Mouse (Mus musculus) yolk sac, embryonic 10.5 days (tissue): Measurements from ENCODE around the gene Gm28539.
"Not testable (repeated sequence)": the region's sequence is repeated elsewhere in the genome, so short reads cannot be mapped to it uniquely, and the experiment has no call there.

ENCODE experiments used
- DNase-seq: peaks from one replicate; pipeline ENCODE4 v3.0.0-alpha.2; 2017; ENCODE audit warnings: low spot score

Gm28539 gene

DNA sequence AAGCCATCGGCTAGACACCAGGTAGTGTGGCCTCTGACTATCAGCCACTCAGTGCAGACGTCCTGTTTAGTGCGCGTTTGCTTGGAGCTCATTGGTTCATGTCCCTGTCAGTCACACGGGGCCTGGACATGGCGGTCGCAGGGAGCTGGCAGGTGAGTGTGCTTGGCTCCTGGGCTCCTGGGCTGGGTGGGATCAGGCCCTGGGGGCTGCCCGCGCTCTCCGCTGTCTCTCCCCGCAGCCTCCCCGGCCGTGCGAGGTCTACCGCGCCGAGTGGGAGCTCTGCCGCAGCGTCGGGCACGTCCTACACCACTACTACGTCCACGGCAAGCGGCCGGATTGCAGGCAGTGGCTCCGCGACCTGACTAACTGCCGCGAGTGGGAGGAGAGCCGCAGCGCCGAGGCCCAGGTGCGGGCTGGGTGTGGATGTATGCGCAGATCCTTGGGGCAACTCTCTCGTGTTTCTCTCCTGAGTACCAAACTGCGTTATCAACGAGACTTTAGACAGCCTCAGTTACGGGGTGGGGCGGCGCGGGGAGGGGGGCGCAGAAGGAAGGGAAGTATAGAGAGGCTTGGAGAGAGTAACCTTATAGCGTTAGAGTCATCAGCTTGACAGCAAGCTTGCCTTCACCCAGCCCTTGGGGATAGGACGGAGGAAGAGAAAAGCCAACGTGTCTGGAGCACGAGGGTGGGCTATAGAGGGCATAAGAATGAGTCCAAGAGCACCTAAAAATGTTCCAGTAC is at the start of gene Gm28539, which contains the start of gene 2510002D24Rik:
TSS of gene Gm28539 (plus strand) at position 117 of the 741 bp plus-strand sequence.
TSS of gene 2510002D24Rik (plus strand) at position 111 of the 741 bp plus-strand sequence.
- DNase-seq: peak; percentile 94

DNA sequence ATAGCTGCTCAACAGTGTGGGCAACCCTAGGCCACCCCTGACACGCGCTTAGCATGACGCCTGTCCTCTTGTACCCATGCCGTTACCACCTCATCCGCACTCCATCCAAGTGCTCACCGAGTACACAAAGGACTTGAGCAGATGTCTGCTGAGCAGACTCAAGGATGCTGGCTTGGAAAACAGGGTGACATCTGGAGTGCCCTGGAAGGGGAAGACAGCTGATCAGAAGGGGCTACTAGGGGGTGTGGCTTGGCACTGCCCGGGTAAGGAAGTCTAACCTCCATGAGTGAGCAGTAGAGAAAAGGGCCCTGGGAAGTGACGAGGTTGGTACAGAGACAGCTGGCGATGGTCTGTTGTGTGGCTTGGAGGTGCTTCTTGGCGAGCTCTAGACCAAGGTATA is 49.7 kb upstream of the Gm28539 start:
- no peak for DNase-seq

DNA sequence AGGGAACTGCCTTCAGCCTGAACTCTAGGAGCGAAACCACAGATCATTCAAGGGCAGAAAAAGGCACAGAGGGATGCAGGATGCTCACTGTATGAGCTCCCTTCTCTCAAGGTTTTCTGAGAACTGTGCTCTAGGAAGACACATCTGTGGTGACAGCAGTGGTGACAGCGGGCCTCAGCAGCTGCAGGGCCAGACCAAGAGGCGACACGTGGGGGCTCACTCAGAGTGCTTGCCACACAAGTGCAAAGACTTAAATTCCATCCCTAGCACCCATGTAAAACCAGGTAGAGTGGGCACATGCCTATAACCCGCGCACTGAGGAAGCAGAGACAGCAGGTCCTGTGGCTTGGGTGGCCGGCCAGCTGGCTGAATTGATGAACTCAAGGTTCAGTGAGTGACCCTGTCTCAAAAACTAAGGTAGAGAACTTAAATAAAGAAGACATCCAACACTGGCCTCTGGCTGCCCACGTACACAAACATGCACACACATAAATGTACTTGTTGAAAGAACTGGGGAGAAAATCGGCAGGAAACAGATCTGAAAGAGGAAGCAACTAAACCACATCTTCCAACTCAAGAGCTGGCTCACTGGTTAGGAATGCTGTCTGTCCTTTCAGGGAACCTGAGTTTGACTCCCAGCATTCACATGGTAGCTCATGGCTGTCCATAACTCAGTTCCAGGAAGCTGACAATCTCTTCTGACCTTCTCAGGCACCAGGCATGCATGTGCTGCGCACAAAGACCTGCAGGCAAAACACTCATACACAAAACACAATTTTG is 47.6 kb upstream of the Gm28539 start:
- no peak for DNase-seq

DNA sequence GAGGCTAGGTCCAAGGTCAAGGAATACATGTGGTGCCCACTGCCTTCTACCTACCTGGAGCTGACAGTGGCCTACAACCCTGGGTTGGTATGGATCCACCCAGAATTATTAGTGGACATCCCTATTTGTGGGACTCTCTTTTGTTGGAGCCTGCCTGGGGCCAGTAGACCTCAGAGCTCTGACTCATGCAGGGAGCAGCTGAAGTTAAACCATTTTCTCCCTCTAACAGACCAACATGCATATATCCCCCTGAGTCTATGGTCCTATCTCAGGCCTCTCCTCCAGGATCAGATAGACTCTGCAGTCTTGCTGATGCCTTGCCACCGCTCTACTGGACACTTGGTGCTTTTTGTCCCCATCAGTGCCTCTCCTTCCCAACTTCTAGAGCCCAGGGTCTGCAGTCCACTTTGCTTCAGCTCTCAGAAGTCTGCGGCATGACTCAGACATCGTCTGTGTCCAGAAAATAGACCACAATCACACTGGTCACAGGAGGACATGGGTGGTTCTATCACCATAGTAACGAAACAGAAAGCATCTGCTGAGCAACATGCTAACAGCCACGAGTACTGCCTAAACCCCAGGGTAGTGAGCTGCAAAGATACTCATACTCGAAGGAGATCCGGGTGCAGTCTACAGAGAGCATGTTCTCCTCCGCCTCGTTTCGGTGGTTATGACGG is 41.0 kb upstream of the Gm28539 start:
- no peak for DNase-seq

DNA sequence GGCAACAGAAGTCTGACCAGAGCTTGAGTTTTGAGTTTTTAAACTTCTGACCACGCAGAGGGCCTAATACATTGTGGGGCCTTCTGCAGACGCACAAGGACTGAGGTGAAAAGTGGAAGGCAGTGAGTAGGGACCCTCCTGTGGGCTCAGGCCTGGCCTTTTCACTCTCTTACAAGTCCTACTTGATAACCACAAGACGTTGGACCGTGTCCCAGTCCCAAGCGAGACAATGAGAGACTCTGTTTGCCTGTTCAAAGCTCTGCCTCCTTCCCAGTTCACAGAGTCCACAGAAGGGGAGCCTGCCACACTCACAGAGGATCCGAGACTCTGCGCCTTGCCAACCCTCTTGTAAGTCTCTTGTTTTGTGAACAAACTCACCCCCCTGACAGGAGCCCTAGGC is 39.7 kb upstream of the Gm28539 start:
- DNase-seq: no peak

DNA sequence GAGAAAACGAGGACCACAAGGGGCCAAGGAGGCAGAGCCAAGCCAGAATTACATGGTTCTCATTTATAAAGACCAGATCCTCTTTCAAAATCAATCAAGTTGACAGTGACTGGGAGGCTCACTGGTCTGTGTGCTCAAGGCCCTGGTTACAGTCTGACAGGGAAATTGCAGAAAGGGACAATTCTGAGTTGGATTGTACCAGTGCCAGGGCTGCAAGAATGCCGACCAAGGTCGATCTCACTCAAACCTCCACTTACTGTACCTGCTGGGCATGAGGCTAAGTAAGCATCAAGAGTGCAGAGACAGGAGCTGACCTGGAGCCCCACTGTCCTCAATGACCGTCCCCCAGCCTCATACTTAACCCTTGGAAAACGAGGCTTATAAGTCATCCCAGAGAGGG is 38.2 kb upstream of the Gm28539 start:
- DNase-seq: no peak

DNA sequence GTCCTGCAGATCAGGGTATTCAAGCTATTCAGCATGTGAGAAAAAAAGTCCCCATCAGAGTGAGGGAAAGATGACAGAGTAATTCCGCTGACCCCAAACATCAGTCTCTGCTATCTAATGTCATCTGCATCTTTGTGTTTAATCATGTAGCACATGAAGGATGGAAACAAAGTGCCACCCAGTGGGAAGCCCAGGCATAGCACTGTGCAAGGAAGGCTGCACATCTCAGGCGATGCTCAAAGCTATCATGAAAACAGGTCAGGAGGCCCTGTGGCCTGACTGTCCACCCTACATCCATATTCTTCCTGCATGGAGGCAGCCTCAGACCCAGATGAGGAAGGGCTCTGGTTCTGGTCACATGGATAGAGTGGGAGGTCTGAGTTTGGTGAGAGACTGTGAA is 37.5 kb upstream of the Gm28539 start:
- DNase-seq: no peak

DNA sequence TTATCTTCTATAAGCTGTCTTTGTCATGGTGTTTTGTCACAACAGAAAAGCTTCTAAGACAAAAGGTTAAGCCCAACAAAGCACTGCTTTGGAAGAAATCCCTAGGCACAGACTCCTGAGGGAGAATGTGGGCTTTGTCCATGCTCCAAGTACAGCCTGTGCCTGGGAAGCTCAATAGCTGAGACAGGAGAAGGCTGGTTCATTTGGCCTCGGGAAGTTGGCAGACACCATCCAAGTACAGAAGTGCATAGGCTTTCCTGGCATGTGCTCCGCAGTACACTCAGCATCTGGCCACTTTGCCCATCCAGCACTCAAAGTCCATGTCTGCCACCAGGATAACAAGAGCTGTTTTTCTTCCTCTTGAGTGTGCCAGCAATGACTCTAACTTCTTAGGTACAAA is 30.6 kb upstream of the Gm28539 start:
- no peak for DNase-seq

DNA sequence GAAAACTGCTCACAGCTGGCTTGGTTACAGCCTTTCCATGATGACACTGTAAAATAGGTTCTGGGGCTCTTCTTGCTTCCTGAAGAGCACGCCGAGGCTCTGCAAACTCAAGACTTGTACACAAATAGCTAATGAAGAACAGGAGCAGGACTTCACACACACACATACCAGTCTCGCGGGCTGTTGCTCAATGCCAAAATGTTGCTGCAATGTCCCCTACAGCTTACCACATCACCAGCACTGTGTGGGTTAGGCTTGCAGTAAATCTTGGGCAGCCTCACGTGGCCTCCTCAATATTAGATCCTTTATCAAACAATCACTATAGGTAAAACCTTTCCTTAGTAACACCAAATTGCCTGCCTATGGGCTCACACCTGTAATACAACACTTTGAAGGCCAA is 27.4 kb upstream of the Gm28539 start:
- no peak for DNase-seq

DNA sequence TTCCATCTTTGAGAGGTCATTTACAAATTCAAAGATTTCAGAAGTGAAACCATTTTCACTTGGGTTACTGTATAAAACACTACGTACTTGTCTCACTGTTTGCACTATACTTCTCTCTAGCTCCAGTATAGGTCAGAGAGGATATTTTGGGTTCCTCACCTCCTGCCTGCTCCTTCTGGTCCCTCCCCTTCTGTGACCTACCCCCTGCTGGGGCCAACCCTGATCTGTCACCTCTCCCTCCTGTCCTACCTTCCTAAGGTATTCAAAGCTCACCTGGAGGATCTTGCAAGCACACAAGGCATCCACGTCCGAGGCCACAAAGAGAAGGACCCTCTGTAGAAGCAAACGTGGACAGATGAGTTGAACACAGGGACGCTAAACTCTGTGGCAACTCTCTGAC is 25.4 kb upstream of the Gm28539 start:
- DNase-seq: peak; percentile 9

DNA sequence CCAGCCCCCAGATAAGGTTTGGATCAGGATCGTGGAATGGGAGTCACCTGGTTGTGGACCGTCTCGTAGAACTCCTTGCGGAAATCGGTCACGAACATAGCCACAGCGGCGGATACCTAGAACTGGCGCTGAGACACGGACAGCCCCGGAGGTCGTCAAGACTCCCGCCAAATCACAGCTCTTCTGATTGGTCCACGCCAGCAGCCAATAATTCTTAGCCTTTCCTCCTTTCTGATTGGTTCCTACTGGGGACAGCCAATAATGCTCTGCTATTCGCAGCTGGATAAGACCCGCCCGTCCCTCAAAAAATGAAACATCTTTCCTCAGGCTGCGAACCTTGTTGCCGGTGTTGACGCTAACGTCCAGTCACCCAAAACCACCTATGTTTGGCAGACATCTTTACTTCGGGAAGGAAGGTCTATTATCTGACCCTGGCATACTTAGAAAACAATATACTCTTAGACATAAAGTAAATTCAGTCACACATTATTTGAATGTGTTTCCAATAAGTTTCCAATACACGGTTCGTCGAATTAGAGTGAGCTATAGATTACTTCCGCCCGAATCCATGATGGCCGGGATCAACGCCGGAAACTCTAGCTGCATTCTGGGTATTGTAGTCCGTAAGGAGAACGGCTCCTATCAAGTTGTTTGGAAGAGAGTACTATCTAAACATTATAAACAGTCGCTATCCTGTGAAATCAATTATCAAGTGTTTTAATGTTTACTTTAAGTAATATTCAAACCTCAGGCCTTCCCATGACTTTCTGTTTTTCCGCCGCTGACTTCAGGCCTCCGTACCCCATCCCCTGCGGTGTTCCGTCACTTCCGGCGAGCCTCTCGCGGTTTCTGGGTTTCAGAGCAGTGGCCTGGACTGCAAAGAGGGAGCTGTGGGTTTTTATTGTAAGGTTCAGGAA is 24.7 kb upstream of the Gm28539 start, which contains the start of the genes Ufd1 and Cdc45:
TSS of gene Ufd1 (plus strand) at position 312 of the 917 bp plus-strand sequence.
TSS of gene Cdc45 (minus strand) at position 520 of the 917 bp plus-strand sequence.
- DNase-seq: peak; percentile 95

DNA sequence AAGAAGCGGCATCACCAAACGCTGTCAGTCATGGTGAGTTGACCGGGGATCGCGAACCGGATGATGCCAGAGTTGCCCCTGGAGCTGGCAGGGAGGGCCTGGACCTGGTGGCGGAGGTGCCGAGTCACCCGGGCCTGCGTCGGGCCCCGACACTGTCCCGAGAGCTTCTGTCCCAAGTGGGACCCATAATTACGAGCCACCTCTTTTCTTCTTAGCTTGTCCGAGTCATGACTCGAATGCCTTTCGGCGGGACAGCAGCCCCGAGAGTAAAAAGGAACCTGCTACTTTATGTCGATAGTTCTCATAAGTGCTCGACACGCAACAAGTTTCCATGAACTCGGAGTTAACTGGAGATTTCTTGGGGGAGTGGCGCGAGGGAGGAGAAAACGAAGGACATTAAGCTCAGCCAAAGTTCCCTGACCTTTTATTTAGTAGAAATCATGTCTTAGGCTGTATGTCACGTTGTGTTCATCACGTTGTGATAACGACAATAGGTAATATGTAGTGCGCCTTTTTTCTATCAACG is 23.9 kb upstream of the Gm28539 start:
- no peak for DNase-seq

DNA sequence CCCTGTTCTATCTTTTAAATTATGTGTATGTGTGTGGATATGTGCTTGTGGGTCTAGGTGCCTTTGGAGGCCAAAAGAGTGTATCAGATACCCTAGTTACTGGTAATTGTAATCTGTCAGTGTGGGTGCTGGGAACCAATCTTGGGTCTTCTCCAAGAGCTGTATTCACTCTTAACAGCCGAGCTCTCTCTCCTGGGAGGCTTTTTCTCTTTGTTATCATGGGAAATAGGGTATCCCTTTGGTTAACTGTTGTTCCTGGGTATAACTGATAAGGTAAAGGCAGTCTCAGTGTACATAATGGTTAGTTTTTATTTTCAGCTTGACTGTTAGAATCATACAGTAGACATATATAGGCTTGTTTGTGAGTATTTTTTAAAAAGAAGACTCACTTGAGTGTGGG is 14.0 kb upstream of the Gm28539 start:
- DNase-seq: no peak

DNA sequence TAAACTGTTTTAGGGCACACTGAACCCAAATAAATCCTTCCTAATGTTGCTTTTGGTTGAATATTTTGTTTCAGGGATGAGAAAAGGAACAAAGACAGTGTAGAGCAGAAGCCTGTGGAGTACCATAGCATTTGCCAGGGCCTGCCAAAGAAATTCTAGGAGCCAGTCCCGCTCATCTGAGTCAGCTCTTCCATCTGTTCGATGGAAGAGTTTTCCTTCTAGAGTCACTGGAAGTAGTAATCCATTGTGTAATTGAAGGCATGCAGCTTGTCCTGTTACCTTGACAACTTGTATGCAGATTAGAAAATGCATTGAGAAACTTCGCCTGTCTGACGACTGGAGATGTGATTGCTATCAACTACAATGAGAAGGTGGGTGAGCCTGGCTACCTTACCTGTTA is 13.5 kb upstream of the Gm28539 start:
- no peak for DNase-seq

DNA sequence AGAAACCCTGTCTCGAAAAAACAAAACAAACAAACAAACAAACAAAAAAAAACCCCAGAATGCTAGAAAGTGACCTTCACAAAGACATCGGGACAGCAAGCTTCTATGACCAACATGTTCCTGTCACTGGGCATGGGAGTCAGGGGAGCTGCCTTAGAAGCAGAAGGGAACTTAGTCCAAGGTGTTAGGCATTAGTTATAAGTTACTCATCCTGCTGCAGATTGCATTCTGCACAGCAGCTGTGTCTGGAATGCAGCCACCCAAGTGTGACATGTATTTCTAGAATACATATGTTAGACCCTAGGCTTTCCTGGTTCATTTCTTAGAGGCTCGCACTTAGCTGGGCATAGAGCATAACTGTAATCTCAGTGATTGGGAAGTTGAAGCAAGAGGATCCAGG is 7.8 kb upstream of the Gm28539 start:
- DNase-seq: no peak

DNA sequence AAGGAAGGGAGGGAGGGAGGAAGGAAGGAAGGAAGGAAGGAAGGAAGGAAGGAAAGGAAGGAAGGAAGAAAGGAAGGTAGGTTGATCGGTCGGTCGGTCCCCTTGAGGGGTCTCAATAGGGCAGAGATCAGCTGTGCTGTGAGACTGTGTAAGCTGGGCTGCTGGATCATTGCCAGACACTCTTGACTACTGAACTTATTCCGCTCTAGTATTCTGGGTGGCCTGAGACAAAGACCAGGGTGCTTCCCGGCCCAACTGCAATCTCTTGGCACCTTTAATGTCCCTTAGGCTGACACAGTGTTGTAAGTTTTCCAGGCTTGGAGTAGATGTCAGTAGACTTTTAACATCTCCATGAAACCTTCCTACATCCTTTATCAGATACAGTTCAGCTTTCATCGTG is 7.3 kb upstream of the Gm28539 start:
- DNase-seq: no peak

DNA sequence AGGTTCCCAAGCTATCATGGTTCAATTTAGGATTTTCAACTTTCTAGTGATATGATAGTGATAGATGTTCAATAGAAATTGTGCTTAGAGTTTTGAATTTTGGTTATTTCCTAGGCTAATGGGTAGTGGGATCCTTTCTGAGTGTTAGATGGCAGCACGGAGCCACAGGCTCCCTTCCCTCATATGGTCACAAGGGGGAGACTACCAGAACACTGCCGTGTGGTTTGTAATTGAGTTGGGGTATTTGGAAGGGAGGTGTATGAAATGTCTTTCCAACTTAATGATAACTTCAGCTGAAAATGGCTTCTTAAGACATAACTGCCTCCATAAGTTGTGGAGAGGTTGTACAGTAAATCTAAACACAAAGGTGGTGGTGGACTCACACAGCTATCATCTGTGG is 2.9 kb upstream of the Gm28539 start:
- DNase-seq: no peak

DNA sequence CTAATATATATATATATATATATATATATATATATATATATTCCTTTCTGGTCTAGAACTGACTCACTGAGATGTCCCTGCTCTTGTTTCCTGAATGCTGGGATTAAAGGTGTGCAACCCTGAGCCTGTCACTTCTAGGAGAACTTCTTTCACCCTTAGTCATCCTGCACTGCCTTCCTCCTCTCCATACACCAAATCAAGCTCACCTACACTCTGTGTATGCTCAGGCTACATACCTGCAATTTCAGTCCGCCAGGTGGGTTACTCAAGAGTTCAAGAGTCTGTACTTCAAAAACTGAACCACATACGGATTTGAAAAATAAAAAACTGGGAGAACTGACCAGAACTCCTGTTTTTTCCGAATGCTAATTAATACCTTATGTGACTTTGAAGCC is 314 bp upstream of the Gm28539 start:
- no peak for DNase-seq

DNA sequence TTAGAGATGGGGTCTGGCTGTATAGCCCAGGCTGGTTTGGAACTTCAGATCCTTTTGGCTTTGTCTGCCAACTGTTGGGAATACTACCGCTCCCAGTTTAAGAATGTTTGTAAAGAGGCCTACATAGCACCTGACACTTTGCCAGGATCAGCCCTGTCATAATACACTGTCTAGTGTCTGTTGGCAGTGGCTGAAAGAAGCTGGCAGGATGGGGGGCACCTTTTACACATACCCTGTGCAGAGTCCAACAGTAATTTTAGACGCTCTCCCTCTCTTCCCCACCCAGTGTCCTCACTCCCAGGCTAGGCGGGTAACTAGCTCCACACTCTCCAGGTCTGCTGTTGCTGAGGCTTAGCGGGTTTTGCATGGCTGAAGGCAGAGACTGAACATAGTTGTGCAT is 2.0 kb downstream of the Gm28539 start:
- no peak for DNase-seq

DNA sequence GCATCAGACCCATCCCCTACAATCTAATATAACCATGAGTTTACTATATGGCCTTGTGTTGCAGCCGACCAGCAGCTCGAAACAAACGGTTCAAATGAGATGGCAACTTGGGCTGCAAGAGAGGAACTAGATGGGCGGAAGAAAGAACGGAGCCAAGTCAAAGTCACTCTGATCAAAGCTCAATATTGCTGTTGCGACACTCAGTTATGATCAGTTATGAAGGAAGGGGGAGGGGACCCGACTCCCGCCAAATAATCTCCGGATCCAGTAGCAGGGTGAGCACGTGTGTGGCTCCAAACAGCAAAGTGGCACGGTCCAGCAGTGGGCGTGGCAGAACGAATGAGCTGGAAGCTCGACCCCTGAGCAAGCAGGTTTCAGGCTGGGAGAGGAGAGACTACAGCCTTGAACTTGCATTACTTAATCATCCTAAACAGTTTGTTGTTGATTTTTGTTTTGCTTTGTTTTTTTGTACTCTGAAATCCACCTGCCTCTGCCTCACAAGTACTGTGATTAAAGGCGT is 10.0 kb downstream of the Gm28539 start:
- no peak for DNase-seq

DNA sequence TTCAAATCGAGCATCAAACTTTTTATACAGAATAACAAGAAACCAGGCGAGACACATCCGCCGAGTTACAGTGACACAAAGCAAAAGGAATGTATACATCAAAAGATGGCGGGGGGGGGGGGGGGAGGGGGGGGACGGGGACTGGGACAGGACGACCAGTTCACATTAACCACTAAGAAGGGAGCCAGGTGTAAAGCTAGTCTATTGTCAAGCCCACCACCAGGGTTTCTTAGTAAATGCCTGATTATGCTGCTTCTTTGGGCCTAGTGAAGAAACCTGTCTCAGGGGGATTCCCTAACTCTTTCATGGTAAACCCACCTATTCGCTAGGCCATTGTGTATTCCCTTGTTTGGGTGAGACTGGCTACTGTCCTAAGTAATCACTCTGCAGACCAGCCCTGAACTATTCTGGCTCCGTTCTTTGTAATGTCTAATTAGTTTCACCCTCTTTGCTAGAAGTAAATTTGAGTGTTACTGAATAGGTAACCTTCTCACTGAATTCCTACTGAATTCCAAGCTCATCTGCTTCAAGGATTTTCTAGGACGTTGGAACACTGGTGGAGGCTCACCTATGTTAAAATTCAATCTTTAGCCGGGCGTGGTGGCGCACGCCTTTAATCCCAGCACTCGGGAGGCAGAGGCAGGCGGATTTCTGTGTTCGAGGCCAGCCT is 13.3 kb downstream of the Gm28539 start:
- not testable (repeated sequence) for DNase-seq
